Mouse (Mus musculus) forebrain, embryonic 12.5 days (tissue): ENCODE measurements around the gene Kri1. TPM values are rescaled to one million over a fixed set of nuclear protein-coding genes. Genes with fewer than 3 reads are reported as not detected.
"Not testable (repeated sequence)": the region's sequence is repeated elsewhere in the genome, so short reads cannot be mapped to it uniquely, and the experiment has no call there.

Source experiments
- ATAC-seq: fragments of 200-750 bp; cut with Nextera tagmentation; 2 replicates; pipeline ENCODE4 v1.8.0; 2017; ENCODE audit warnings: moderate TSS enrichment; ENCODE audit not compliant: low FRiP score
- H3K27ac ChIP-seq: fragments of 300-500 bp; sonication (generic); 2 replicates; pipeline ENCODE4 v1.5.1; 2016; ENCODE audit warnings: mild to moderate bottlenecking
- H3K27me3 ChIP-seq: fragments of 300-500 bp; sonication (generic); 2 replicates; pipeline ENCODE4 v1.6.1; 2016; ENCODE audit warnings: mild to moderate bottlenecking
- H3K36me3 ChIP-seq: fragments of 300-500 bp; sonication (generic); replicated peaks from 2 replicates; pipeline ENCODE4 v1.6.1; 2016; ENCODE audit warnings: mild to moderate bottlenecking
- H3K4me1 ChIP-seq: fragments of 300-500 bp; sonication (generic); 2 replicates; pipeline ENCODE4 v1.6.1; 2016
- H3K4me2 ChIP-seq: fragments of 300-500 bp; sonication (generic); 2 replicates; pipeline ENCODE4 v1.6.1; 2016; ENCODE audit warnings: mild to moderate bottlenecking, moderate library complexity
- H3K4me3 ChIP-seq: fragments of 300-500 bp; sonication (generic); replicated peaks from 2 replicates; pipeline ENCODE4 v1.5.1; 2016; ENCODE audit warnings: mild to moderate bottlenecking
- H3K9ac ChIP-seq: fragments of 300-500 bp; sonication (generic); 2 replicates; pipeline ENCODE4 v1.6.1; 2016; ENCODE audit warnings: mild to moderate bottlenecking
- H3K9me3 ChIP-seq: fragments of 300-500 bp; sonication (generic); 2 replicates; pipeline ENCODE4 v1.6.1; 2016
- WGBS: fragments of 180-500 bp; shearing (Covaris S2); methylation state at CpG from one replicate; pipeline ENCODE4 v1.1.7; 2016; 5-methylcytosine and 5-hydroxymethylcytosine counted together
- polyA plus RNA-seq: library from polyadenylated mRNA; unstranded; fragments of >200 nt; fragmentation: Nextera tagmentation; extraction: Ambion mirVana; gene quantifications from 2 replicates; pipeline ENCODE4 v1.2.1, GENCODE M21; 2016

Gene Kri1
- polyA plus RNA-seq, 1 experiment from 2014 or later = 19.5 TPM

GRCm38 (mm10) chr9:21235341-21235740, 52.4 kb downstream of the Kri1 start:
- peaks cover 46% of the 10 kb centered on the region for H3K36me3 ChIP-seq
- no peak for ATAC-seq
- WGBS = 86% methylated on average over 4 of the region's 4 CpGs

GRCm38 (mm10) chr9:21233805-21234204, 54.0 kb downstream of the Kri1 start:
- H3K27me3 ChIP-seq = no peaks in the 10 kb centered on the region
- no peak overlapping the region for H3K27ac ChIP-seq
- H3K4me2 ChIP-seq = no peak overlapping the region
- H3K4me3 ChIP-seq = no peak overlapping the region
- 90% methylated on average over 28 of the region's 28 CpGs for WGBS
- H3K4me1 ChIP-seq = peaks cover 17% of the 10 kb centered on the region
- no peak for ATAC-seq
- no peak overlapping the region for H3K9ac ChIP-seq
- peaks cover 57% of the 10 kb centered on the region for H3K36me3 ChIP-seq
- H3K9me3 ChIP-seq = no peaks in the 10 kb centered on the region

More at GRCm38 (mm10) chr9:21235341-21235740, 52.4 kb downstream of the Kri1 start:
- H3K4me2 ChIP-seq = no peak overlapping the region
- no peak overlapping the region for H3K9ac ChIP-seq
- no peaks in the 10 kb centered on the region for H3K9me3 ChIP-seq
- H3K4me3 ChIP-seq = no peak overlapping the region
- H3K4me1 ChIP-seq = peaks cover 23% of the 10 kb centered on the region
- no peak overlapping the region for H3K27ac ChIP-seq
- peaks cover 4% of the 10 kb centered on the region; the same call in 1 of the 2 replicates for H3K27me3 ChIP-seq

GRCm38 (mm10) chr9:21233366-21233765, 54.4 kb downstream of the Kri1 start:
- no peak for ATAC-seq
- Histone ChIP-seq H3K27ac (no peak overlapping the region), H3K27me3 (no peaks in the 10 kb centered on the region), H3K9me3 (no peaks in the 10 kb centered on the region), H3K4me1 (peaks cover 17% of the 10 kb centered on the region), H3K9ac (no peak overlapping the region), H3K36me3 (peaks cover 57% of the 10 kb centered on the region), H3K4me3 (no peak overlapping the region), H3K4me2 (no peak overlapping the region)
- 87% methylated on average over 29 of the region's 29 CpGs for WGBS

GRCm38 (mm10) chr9:21232867-21233266, 54.9 kb downstream of the Kri1 start:
- Histone ChIP-seq H3K9me3 (no peaks in the 10 kb centered on the region), H3K4me1 (peaks cover 18% of the 10 kb centered on the region), H3K9ac (no peak overlapping the region), H3K4me2 (no peak overlapping the region), H3K27me3 (no peaks in the 10 kb centered on the region), H3K4me3 (no peak overlapping the region), H3K36me3 (peaks cover 57% of the 10 kb centered on the region), H3K27ac (no peak overlapping the region)
- WGBS = 94% methylated on average over 5 of the region's 5 CpGs
- ATAC-seq = no peak

GRCm38 (mm10) chr9:21231551-21231950, 56.2 kb downstream of the Kri1 start:
- 58% methylated on average over 23 of the region's 23 CpGs for WGBS
- Histone ChIP-seq H3K4me2 (no peak overlapping the region), H3K27me3 (no peaks in the 10 kb centered on the region; the same call in 1 of the 2 replicates), H3K4me1 (peaks cover 13% of the 10 kb centered on the region), H3K9me3 (no peaks in the 10 kb centered on the region), H3K9ac (no peak overlapping the region), H3K4me3 (no peak overlapping the region), H3K36me3 (peaks cover 57% of the 10 kb centered on the region), H3K27ac (no peak overlapping the region)
- ATAC-seq = no peak

GRCm38 (mm10) chr9:21227342-21227741, 60.4 kb downstream of the Kri1 start:
- 10% methylated on average over 16 of the region's 16 CpGs for WGBS
- peak overlapping the region; percentile 24 for H3K4me3 ChIP-seq
- peaks cover 15% of the 10 kb centered on the region; the same call in 1 of the 2 replicates for H3K27me3 ChIP-seq
- H3K4me2 ChIP-seq = peak overlapping the region; percentile 46
- H3K4me1 ChIP-seq = peaks cover 21% of the 10 kb centered on the region
- peak overlapping the region; percentile 33; the same call in 1 of the 2 replicates for H3K9ac ChIP-seq
- no peak overlapping the region for H3K27ac ChIP-seq
- peaks cover 25% of the 10 kb centered on the region for H3K36me3 ChIP-seq
- H3K9me3 ChIP-seq = peaks cover 4% of the 10 kb centered on the region; the same call in 1 of the 2 replicates
- peak; percentile 70 for ATAC-seq

- 23% methylated on average over 7 of the region's 7 CpGs for whole genome bisulfite sequencing
- peaks cover 12% of the 10 kb centered on the region for H3K36me3 ChIP-seq
- H3K4me3 ChIP-seq = no peak overlapping the region
- H3K4me2 ChIP-seq = peak overlapping the region; percentile 41
- no peak overlapping the region for H3K9ac ChIP-seq
- no peak for ATAC-seq
- peaks cover 15% of the 10 kb centered on the region; the same call in 1 of the 2 replicates for H3K27me3 ChIP-seq
- H3K4me1 ChIP-seq = peaks cover 27% of the 10 kb centered on the region
- H3K27ac ChIP-seq = no peak overlapping the region
- H3K9me3 ChIP-seq = peaks cover 4% of the 10 kb centered on the region; the same call in 1 of the 2 replicates
These were observed 62.4 kb downstream of the Kri1 start for GRCm38 (mm10) chr9:21225415-21225758.

- Histone ChIP-seq H3K27me3 (peaks cover 15% of the 10 kb centered on the region; the same call in 1 of the 2 replicates), H3K4me3 (0 out of 2 replicates have a peak overlapping the region, but pooled peaks have one; percentile 15), H3K9me3 (peaks cover 4% of the 10 kb centered on the region; the same call in 1 of the 2 replicates), H3K36me3 (peaks cover 6% of the 10 kb centered on the region), H3K4me1 (peaks cover 27% of the 10 kb centered on the region), H3K4me2 (peak overlapping the region; percentile 41), H3K27ac (no peak overlapping the region), H3K9ac (no peak overlapping the region; the same call in 1 of the 2 replicates)
- ATAC-seq = no peak
- 26% methylated on average over 26 of the region's 26 CpGs for WGBS
These were observed 63.0 kb downstream of the Kri1 start for GRCm38 (mm10) chr9:21224576-21225414.

GRCm38 (mm10) chr9:21223906-21224305, 63.9 kb downstream of the Kri1 start:
- Histone ChIP-seq H3K27me3 (peaks cover 15% of the 10 kb centered on the region; the same call in 1 of the 2 replicates), H3K4me2 (no peak overlapping the region), H3K4me1 (peaks cover 27% of the 10 kb centered on the region), H3K36me3 (no peaks in the 10 kb centered on the region; the same call in 1 of the 2 replicates), H3K9ac (no peak overlapping the region), H3K27ac (no peak overlapping the region), H3K4me3 (no peak overlapping the region), H3K9me3 (peaks cover 4% of the 10 kb centered on the region; the same call in 1 of the 2 replicates)
- ATAC-seq = no peak
- WGBS = 89% methylated on average over 6 of the region's 6 CpGs

- not testable (repeated sequence) for H3K4me2 ChIP-seq, H3K4me3 ChIP-seq, ATAC-seq, H3K27ac ChIP-seq, H3K36me3 ChIP-seq, H3K9ac ChIP-seq, H3K9me3 ChIP-seq
- H3K4me1 ChIP-seq = peaks cover 27% of the 10 kb centered on the region
- peaks cover 15% of the 10 kb centered on the region; the same call in 1 of the 2 replicates for H3K27me3 ChIP-seq
- WGBS = 86% methylated on average over 2 of the region's 2 CpGs
These were observed 64.3 kb downstream of the Kri1 start for GRCm38 (mm10) chr9:21223490-21223889.
